Mouse (Mus musculus) MEL-GATA-1-ER (cell line): Measurements from ENCODE around the gene Paqr7.

ENCODE experiments used
- DNase-seq: peaks from one replicate; pipeline ENCODE4 v3.0.0-alpha.2; 2012; ENCODE audit warnings: low read depth; ENCODE audit errors: extremely low read depth

Paqr7 gene

DNA sequence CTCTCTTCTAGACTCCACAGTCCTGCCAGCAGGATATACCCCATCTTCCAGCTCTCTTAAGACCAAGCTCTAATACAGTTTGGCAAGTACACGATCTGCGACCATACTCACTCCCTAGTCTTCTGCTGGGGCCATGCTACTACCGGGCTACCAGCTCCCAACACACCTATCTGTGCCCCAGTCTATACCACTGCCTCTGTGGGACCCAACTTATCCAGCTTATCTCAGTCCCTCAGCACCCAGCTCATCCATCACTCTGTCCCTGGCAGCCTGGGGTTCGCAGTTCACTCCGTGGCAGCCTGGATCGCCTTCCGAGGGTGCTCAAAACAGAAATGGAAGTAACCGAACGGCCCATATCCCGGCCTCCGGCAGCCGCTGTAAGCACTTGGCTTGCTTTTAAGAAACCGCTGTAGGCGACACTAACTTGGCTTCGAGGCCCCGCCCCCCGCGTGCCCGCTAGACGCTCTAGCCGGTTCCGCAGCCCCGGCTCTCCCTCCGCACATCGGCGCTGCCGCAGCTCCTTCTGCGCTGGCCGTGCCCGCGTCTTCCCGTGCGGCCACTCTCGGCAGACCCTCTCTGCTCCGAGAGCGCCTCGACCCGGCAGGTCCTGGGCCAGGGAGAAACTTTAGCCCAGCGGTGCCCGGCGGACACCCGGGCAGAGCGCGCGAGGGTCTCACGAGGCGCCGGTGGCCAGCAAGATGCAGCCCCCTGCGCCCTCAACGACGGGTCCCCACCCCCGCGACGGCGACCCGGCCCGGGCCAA lies 37.8 kb downstream of the Paqr7 start:
- peak; percentile 43 for DNase-seq

- peak; percentile 86 for DNase-seq
Observed at GRCm38 (mm10) chr4:134534932-134535786, 38.7 kb downstream of the Paqr7 start, which contains the start of gene Mtfr1l. Mtfr1l (minus strand) TSS chr4:134535387.

- DNase-seq, result no peak
Observed at GRCm38 (mm10) chr4:134535787-134536151, 39.3 kb downstream of the Paqr7 start.

DNA sequence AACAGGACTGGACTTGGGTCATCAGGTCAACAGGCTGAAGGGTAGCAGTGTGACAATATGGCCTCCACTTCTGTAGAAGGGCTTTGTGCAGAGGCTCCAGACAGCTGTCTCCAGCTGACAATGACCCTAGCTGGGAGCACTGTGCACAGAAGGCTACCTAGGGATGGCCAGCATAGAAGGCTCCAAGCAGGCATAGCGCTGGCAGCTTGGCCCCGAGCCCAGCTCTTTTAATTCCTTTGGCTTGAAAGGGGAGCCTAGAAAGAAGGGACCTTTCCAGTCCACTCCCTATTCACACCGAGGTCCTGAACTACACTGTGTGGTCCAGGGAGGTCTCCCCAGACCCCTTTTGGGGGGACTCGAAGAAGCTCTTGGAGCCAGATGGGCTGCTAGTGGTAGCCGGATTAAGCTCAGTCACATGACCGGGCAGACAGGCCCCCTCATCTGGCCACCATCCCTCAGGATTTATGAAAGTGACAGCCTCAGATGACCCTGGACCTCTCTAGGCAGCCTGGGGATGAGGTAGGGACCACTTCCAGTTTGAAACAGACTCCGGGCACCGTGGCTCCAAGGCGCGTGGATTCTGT lies 42.6 kb downstream of the Paqr7 start:
- DNase-seq, result no peak

- DNase-seq, result no peak
Observed at GRCm38 (mm10) chr4:134542726-134543125, 46.2 kb downstream of the Paqr7 start.

DNA sequence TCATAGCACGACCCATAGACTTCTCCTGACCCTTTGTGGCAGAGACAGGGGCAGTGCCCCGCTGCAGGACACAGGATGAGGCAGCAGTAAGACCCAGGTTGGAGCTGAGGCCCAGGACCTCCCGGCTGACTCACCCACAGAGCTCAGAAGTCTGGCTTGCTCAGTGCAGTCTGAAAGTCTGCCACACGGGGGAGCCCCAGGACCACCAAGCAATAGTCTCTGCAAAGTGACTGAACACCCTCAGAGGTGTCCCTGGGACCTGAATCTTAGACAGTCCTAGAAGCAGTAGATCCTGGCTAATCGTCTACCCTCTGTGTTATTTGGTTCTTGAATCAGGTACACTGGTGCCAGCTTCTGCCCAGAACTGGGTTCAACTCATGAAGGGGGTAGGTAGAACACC lies 46.8 kb downstream of the Paqr7 start:
- peak; percentile 56 for DNase-seq

DNA sequence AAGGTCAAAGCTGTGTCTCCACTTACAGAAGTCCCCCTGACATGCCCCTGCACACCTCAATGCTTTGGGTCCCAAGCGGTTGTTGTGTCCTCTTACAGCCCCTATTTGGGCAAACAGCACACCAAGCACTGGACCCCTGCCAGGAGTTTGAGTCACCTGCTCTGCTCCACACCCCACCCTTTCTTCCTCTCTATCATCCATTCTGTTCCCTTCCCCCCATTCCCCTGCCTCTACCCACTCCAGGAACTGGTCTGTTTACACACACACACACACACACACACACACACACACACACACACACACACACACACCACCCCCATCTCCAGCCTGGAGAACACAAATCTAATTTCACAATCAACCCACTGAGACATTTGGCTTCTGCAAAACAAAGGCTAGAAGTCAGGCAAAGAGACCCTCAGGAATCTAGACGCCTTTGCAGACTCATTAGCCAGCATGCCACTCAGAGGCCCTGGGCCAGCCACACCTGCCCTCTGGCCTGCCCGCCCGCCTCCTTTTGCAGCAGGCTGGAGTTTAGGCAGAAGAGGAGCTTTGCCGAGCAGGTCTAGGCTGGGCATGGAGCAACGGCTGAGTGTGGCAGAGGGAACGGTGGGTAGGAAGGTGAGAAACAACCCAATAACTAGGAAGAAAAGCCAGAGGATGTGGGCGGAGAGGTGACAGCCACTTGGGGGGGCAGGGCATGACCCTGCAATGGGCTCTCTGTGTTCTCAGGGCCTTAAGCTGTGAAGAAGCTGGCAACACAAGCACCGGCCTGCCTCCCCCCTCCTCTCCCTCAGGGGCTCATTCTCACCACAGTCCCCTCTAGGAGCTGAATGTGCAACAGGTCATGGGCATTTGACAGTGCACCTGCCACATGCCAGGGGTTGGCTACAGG lies 50.6 kb downstream of the Paqr7 start:
- DNase-seq, result no peak

DNA sequence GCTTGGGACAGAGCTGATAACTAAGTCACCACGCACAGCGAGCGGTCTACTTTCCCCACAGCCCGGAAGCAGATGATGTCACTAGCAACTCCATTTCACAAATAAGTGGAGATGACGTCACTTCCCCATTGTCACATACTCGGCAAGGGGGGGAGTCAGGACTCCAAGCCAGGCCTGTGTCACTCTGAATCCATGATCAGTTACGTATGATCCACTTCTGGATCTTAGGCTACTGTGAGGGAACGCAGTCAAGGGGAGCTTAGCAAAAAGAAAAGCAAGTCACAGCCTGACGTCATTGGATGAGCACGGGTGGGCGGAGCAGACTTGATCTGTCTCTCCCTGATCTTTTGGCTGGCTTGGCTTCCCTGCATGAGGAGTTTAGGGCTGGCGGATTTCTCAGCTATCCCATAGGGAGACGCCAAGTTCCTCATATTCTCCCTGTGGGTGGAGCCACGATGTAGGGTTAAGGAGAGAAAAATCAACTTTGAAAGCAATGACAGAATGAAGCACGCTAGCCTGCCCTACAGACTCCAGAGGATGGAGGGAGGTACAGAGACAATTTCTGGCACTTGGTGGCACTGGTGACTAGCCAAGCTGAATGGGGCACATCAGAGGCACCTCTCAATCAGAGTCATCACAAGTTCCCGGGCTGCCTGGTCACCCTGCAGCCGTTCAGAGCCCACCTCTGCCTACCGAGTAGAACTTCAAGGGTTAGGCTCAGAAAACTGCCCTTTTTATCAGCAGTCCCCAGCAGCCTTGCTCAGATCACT lies 51.9 kb downstream of the Paqr7 start:
- DNase-seq, result no peak

- no peak for DNase-seq
Observed at GRCm38 (mm10) chr4:134549899-134550298, 53.4 kb downstream of the Paqr7 start.

DNA sequence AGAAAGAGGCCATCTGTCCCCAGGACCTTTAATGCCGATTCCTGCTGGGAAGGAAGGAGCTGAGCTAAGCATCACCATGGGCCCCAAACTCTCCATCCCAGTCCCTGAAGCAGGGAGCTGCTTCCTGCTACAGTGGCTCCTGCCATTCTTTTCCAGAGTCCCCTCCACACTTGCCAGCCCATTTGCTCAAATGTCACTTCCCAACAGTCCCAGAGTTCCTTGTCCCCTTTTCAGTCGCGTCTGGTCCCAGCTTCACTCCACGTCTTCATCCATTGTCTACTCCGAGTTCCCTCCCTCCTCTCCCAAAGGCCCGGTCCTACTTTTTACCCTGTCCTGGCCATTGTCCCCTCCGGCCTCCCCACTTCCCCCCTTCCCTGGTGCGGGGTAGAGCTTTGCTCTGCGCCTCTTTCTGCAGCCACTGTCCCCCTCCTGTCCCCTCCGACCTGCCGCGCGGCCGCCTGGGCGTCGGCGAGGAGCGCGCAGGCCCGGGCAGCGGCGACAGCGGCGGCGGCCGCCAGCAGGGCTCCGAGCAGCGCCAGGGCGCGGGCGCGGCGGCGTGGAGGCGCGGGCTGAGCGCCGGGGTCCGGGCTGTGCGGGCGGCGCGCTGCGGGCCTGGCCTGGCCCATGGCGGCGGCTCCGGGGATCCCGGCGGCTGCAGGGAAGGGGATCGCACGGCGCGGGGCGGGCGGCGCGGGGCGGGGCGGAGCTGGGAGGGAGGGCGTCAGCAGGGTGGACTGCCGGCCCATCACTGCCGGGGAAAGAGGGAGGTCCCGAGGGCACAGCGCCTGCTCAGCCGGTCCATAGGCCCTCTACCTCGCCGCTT lies 55.2 kb downstream of the Paqr7 start, which contains the start of gene Selenon:
Selenon (minus strand) TSS at position 673 of the 823 bp plus-strand sequence.
- no peak for DNase-seq

- no peak for DNase-seq
Observed at GRCm38 (mm10) chr4:134553631-134554030, 57.1 kb downstream of the Paqr7 start.

DNA sequence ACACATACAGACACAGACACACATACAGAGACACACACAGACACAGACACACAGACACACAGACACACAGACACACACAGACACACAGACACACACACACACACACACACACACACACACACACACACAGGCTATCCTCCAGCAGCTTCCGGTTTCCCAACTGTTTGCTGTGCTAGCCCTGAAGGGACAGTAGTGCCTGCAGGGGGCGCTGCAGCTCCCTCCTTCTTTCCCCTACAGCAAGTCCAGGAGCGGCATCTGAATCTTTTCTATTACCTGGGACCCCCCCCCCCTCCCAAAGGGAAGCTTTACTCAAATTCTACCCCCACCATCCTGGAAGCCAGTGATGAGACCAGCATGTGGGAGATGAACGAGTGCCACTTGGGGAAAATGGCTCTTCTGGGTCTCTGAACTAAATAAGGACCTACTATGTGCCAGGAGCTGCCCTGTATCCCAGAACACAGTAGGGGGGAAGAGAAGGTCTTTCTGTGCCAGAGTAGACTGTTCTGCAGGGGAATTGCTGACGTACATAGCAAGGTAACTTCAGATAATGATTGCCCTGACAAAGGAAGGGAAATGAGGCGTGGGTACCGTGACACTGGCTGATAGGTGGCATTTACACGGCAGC lies 59.6 kb downstream of the Paqr7 start:
- DNase-seq, result peak; percentile 42

DNA sequence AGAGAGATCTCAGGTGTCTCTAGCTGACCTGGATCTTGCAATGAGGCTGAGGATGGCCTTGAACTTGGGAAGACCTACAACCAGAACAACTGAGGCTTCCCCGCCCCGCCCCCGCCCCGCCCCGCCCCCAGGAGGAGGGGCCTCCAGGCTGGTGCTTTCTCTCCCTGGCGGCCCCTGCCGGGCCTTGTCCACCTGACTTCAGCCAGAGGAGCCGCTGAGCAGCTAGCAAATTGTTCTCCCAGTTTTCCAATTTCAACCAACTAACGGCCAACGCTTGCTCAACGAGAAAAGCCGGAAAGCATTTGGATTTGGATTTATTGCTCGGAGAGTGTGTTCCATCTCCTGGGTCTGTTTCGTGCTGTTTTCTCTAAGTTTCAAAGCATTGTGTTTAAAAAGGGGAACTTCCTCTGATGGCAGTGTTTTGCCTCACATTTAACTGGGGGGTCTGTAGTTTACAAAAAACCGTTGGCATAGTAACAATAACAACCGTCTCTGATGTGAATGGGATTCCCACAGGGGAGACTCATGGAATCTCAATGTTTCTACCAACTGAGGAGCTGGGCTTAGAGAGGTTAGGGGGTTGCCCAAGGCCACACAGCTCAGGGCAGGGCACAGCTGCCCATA lies 61.2 kb downstream of the Paqr7 start:
- DNase-seq, result peak; percentile 63

- no peak for DNase-seq
Observed at GRCm38 (mm10) chr4:134558570-134559113, 62.1 kb downstream of the Paqr7 start.

DNA sequence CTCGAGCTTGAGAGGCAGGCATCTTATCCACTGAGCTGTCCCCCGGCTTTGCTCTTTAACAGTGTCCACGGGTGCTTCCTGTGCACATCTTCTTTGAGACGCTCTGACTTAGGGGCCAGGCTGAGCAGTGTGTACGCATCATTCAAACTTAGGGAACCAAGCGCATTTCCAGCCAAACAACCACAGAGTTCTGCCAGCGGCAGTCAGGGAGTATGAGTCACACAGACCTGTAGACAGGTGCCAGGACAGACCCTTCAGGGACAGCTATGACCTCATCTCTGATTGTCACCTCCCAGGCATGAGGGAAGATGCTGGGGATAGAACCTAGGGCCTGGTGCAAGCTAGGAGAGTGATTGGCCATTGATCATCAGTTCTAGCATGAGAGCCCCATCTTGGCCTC lies 62.7 kb downstream of the Paqr7 start:
- no peak for DNase-seq
